Mouse (Mus musculus) layer of hippocampus, adult 2 months (tissue): ENCODE data around the gene Lrig1. TPM values are rescaled to one million over a fixed set of nuclear protein-coding genes. Genes with fewer than 3 reads are reported as not detected.
"Not testable (repeated sequence)": the region's sequence is repeated elsewhere in the genome, so short reads cannot be mapped to it uniquely, and the experiment has no call there.

Experiments
- DNase-seq, 2 experiments: peaks; one replicate each; pipeline ENCODE4 v3.0.0; 2022; ENCODE audit warnings: low spot score in 2 of 2
- H3K27ac ChIP-seq: fragments of 200-600 bp; 2 replicates; pipeline ENCODE4 v1.8.1; 2022
- H3K4me3 ChIP-seq: fragments of 200-600 bp; 2 replicates; pipeline ENCODE4 v1.8.1; 2022; ENCODE audit warnings: mild to moderate bottlenecking
- CTCF ChIP-seq: fragments of 200-600 bp; conservative IDR thresholded peaks from 2 replicates; pipeline ENCODE4 v1.8.1; 2022; ENCODE audit warnings: antibody characterized with exemption, mild to moderate bottlenecking, moderate library complexity
- microRNA-seq, 2 experiments: library from miRNA; unstranded; fragments of <30 nt; microRNA quantifications; one replicate each; pipeline ENCODE4 v1.2.0; 2021
- total RNA-seq, 2 experiments: library from RNA; stranded (reverse); gene quantifications; 2 replicates each; pipeline ENCODE4 v1.2.3; 2021

Gene Lrig1
- total RNA-seq, 2 experiments from 2014 or later = 26.2 to 27.4 TPM

GRCm38 (mm10) chr6:94584976-94585375, 115.0 kb downstream of the Lrig1 start:
- TF ChIP-seq CTCF = no peak
- Histone ChIP-seq H3K4me3 (no peak overlapping the region), H3K27ac (no peak overlapping the region)
- DNase-seq = no peak

GRCm38 (mm10) chr6:94584147-94584695, 115.7 kb downstream of the Lrig1 start:
- DNase-seq = peak; percentile 20 to 53

GRCm38 (mm10) chr6:94582055-94582454, 117.9 kb downstream of the Lrig1 start:
- Histone ChIP-seq H3K27ac (no peak overlapping the region), H3K4me3 (no peak overlapping the region)
- no peak for TF ChIP-seq CTCF
- DNase-seq = no peak

More at GRCm38 (mm10) chr6:94584147-94584695, 115.7 kb downstream of the Lrig1 start:
- Histone ChIP-seq H3K27ac (peak overlapping the region; percentile 68), H3K4me3 (no peak overlapping the region)
- no peak for TF ChIP-seq CTCF

GRCm38 (mm10) chr6:94577991-94578390, 122.0 kb downstream of the Lrig1 start:
- no peak for DNase-seq
- TF ChIP-seq CTCF = no peak
- peak overlapping the region; percentile 68 for H3K27ac ChIP-seq
- H3K4me3 ChIP-seq = no peak overlapping the region

- no peak overlapping the region for H3K4me3 ChIP-seq
- no peak for TF ChIP-seq CTCF
- no peak for DNase-seq
- H3K27ac ChIP-seq = peak overlapping the region; percentile 68
These were observed 124.3 kb downstream of the Lrig1 start for GRCm38 (mm10) chr6:94575526-94576166.

- H3K27ac ChIP-seq = no peak overlapping the region
- H3K4me3 ChIP-seq = no peak overlapping the region
- TF ChIP-seq CTCF = no peak
- DNase-seq = no peak
These were observed 131.9 kb downstream of the Lrig1 start for GRCm38 (mm10) chr6:94568040-94568439.

GRCm38 (mm10) chr6:94565766-94566165, 134.2 kb downstream of the Lrig1 start:
- H3K4me3 ChIP-seq = no peak overlapping the region
- no peak for DNase-seq
- TF ChIP-seq CTCF = no peak
- no peak overlapping the region for H3K27ac ChIP-seq

GRCm38 (mm10) chr6:94563203-94563940, 136.6 kb downstream of the Lrig1 start:
- no peak for DNase-seq
- Histone ChIP-seq H3K27ac (no peak overlapping the region), H3K4me3 (no peak overlapping the region)
- TF ChIP-seq CTCF = peak; percentile 69

GRCm38 (mm10) chr6:94561346-94561745, 138.6 kb downstream of the Lrig1 start:
- H3K4me3 ChIP-seq = no peak overlapping the region
- H3K27ac ChIP-seq = no peak overlapping the region
- no peak for DNase-seq
- TF ChIP-seq CTCF = no peak

GRCm38 (mm10) chr6:94560896-94561295, 139.1 kb downstream of the Lrig1 start:
- H3K27ac ChIP-seq = no peak overlapping the region
- no peak for DNase-seq
- no peak for TF ChIP-seq CTCF

GRCm38 (mm10) chr6:94558603-94559002, 141.4 kb downstream of the Lrig1 start:
- not testable (repeated sequence) for H3K27ac ChIP-seq, H3K4me3 ChIP-seq, DNase-seq

More at GRCm38 (mm10) chr6:94560896-94561295, 139.1 kb downstream of the Lrig1 start:
- H3K4me3 ChIP-seq = no peak overlapping the region

Small RNA genes lying within 50 kb of the gene (microRNA-seq; reads per million reads assigned to microRNA genes)
- 0 reads per million in 2 experiments for gene Mir7041

Other genes starting within 250 kb of the Lrig1 start
- 10 to 100 TPM; 19.3 to 21.1 TPM for gene Slc25a26, start 199.8 kb downstream of the Lrig1 start, total RNA-seq